Mouse (Mus musculus) heart, embryonic 11.5 days (tissue): ENCODE data around the gene Ccdc60. TPM values are rescaled to one million over a fixed set of nuclear protein-coding genes. Genes with fewer than 3 reads are reported as not detected.
"Not testable (repeated sequence)": the region's sequence is repeated elsewhere in the genome, so short reads cannot be mapped to it uniquely, and the experiment has no call there.

ENCODE experiments used
- ATAC-seq: fragments of 200-750 bp; cut with Nextera tagmentation; replicated peaks from 2 replicates; pipeline ENCODE4 v1.8.0; 2017; ENCODE audit warnings: moderate library complexity; ENCODE audit not compliant: insufficient number of reproducible peaks, low FRiP score, low TSS enrichment
- H3K27ac ChIP-seq: fragments of 300-500 bp; sonication (generic); 2 replicates; pipeline ENCODE4 v1.5.1; 2014; ENCODE audit warnings: mild to moderate bottlenecking, low read depth, low read length
- H3K27me3 ChIP-seq: fragments of 300-500 bp; sonication (generic); 2 replicates; pipeline ENCODE4 v1.6.1; 2014; ENCODE audit warnings: mild to moderate bottlenecking, low read length, mixed read lengths; ENCODE audit not compliant: control insufficient read depth, insufficient read depth
- H3K36me3 ChIP-seq: fragments of 300-500 bp; sonication (generic); 2 replicates; pipeline ENCODE4 v1.6.1; 2014; ENCODE audit warnings: mild to moderate bottlenecking, low read length, moderate library complexity, mixed read lengths; ENCODE audit not compliant: control insufficient read depth, insufficient read depth
- H3K4me1 ChIP-seq: fragments of 300-500 bp; sonication (generic); 2 replicates; pipeline ENCODE4 v1.6.1; 2014; ENCODE audit warnings: low read length; ENCODE audit not compliant: control insufficient read depth, insufficient read depth
- H3K4me2 ChIP-seq: fragments of 300-500 bp; sonication (generic); 2 replicates; pipeline ENCODE4 v1.6.1; 2014; ENCODE audit warnings: mild to moderate bottlenecking, moderate library complexity
- H3K4me3 ChIP-seq: fragments of 300-500 bp; sonication (generic); 2 replicates; pipeline ENCODE4 v1.5.1; 2014; ENCODE audit warnings: low read depth, low read length
- H3K9ac ChIP-seq: fragments of 300-500 bp; sonication (generic); 2 replicates; pipeline ENCODE4 v1.6.1; 2014; ENCODE audit warnings: mild to moderate bottlenecking, low read depth, low read length, moderate library complexity
- H3K9me3 ChIP-seq: fragments of 300-500 bp; sonication (generic); replicated peaks from 2 replicates; pipeline ENCODE4 v1.6.1; 2016; ENCODE audit warnings: low read length; ENCODE audit not compliant: control insufficient read depth
- WGBS: fragments of 180-500 bp; shearing (Covaris S2); extraction: QIAGEN DNeasy Blood & Tissue Kit; methylation state at CpG from one replicate; pipeline ENCODE4 v1.1.7; 2014; ENCODE audit not compliant: insufficient replicate concordance; 5-methylcytosine and 5-hydroxymethylcytosine counted together
- polyA plus RNA-seq: library from polyadenylated mRNA; unstranded; fragments of >200 nt; fragmentation: Nextera tagmentation; extraction: Ambion mirVana; gene quantifications from 2 replicates; pipeline ENCODE4 v1.2.1, GENCODE M21; 2014

Gene Ccdc60
- polyA plus RNA-seq, 1 experiment from 2014 or later = 0.93 TPM

- no peak overlapping the region for H3K4me3 ChIP-seq
- no peak overlapping the region for H3K9ac ChIP-seq
- H3K4me2 ChIP-seq = 0 out of 2 replicates have a peak overlapping the region, but pooled peaks have one; percentile 12
- ATAC-seq = peak; percentile 64
- 23% methylated on average over 6 of the region's 6 CpGs for WGBS
- H3K4me1 ChIP-seq = peaks cover 3% of the 10 kb centered on the region; the same call in 1 of the 2 replicates
- H3K9me3 ChIP-seq = no peaks in the 10 kb centered on the region
- H3K27me3 ChIP-seq = no peaks in the 10 kb centered on the region
- H3K36me3 ChIP-seq = no peaks in the 10 kb centered on the region
- H3K27ac ChIP-seq = peak overlapping the region; percentile 42; the same call in 1 of the 2 replicates
Measured at GRCm38 (mm10) chr5:116309383-116309801, 20.6 kb upstream of the Ccdc60 start.

DNA sequence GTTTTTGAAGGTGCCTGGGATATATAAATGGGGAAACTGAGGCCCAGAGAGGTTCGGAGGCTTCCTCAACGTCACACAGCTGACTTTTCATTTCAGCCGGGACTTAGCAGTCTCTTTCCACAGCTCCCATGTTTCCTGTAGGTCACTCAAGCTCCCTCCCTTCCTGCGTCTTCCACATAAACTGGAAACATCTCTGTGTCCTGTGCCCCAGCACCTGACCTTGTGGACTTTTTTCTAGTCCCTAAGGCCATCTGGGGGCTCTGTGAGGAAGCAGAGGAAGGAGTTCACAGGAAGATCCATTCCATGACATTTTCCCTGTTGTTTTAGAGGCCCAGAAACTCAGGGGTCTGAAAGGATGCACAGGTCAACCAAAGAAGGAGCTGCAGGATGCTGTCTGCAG lies 16.8 kb upstream of the Ccdc60 start:
- no peak for ATAC-seq
- Histone ChIP-seq H3K9ac (no peak overlapping the region), H3K27ac (no peak overlapping the region), H3K4me3 (no peak overlapping the region), H3K36me3 (no peaks in the 10 kb centered on the region), H3K27me3 (no peaks in the 10 kb centered on the region), H3K9me3 (no peaks in the 10 kb centered on the region), H3K4me2 (no peak overlapping the region), H3K4me1 (peaks cover 3% of the 10 kb centered on the region; the same call in 1 of the 2 replicates)
- 77% methylated on average over 4 of the region's 4 CpGs for WGBS

- H3K9ac ChIP-seq, H3K4me1 ChIP-seq, ATAC-seq, H3K36me3 ChIP-seq, H3K27me3 ChIP-seq, H3K4me2 ChIP-seq, H3K27ac ChIP-seq, H3K4me3 ChIP-seq, H3K9me3 ChIP-seq: not testable (repeated sequence)
Measured at GRCm38 (mm10) chr5:116305146-116305545, 16.4 kb upstream of the Ccdc60 start.

GRCm38 (mm10) chr5:116300984-116301383 lies 12.2 kb upstream of the Ccdc60 start:
- H3K27ac ChIP-seq = no peak overlapping the region
- 51% methylated on average over 9 of the region's 9 CpGs for WGBS
- H3K4me2 ChIP-seq = no peak overlapping the region
- no peaks in the 10 kb centered on the region for H3K27me3 ChIP-seq
- no peaks in the 10 kb centered on the region for H3K36me3 ChIP-seq
- H3K9me3 ChIP-seq = peaks cover 2% of the 10 kb centered on the region; the same call in 1 of the 2 replicates
- no peak for ATAC-seq
- no peak overlapping the region for H3K9ac ChIP-seq
- H3K4me1 ChIP-seq = no peaks in the 10 kb centered on the region
- H3K4me3 ChIP-seq = no peak overlapping the region

DNA sequence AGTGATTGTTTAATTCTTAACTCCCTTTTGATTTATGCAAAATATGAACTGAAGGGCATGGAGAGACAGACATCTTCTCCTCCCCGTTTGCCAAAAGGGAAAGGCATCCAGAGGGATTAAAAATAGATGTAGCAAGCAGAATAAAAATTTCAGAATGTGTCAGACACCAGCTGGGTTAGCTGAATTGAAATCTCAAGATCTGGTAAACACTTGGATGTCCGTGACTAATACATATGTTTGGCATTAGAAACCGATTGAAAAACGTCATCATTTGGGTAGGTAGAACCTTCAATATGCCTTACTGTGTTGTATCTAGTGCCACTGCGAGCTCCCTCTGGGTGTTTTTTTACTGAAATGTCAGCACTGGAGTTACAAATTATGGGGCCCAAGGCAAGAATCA lies 4.7 kb upstream of the Ccdc60 start:
- H3K4me2 ChIP-seq = no peak overlapping the region
- H3K4me3 ChIP-seq = no peak overlapping the region
- ATAC-seq = no peak
- peaks cover 4% of the 10 kb centered on the region; the same call in 1 of the 2 replicates for H3K9me3 ChIP-seq
- no peak overlapping the region for H3K27ac ChIP-seq
- H3K9ac ChIP-seq = no peak overlapping the region
- H3K4me1 ChIP-seq = peaks cover 4% of the 10 kb centered on the region; the same call in 1 of the 2 replicates
- no peaks in the 10 kb centered on the region for H3K27me3 ChIP-seq
- WGBS = 80% methylated on average over 5 of the region's 5 CpGs
- no peaks in the 10 kb centered on the region for H3K36me3 ChIP-seq

DNA sequence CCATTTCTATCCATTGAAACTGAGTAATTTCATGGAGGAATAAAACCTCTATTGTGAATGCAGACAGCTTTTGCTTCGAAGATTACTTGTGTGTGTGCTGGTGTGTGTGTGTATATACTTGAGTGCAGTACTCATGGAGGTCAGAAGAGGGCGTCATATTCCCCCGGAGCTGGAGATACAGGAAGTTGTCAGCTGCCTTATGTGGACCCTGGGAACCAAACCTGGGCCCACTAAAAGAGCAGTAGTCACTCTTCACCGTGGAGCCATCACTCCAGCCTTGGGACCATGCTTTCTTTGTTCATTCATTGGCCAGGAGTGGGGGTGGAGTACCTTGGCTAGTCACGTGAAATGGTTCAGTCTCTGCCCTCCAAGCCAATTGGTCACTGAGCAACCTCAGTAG lies 1.8 kb upstream of the Ccdc60 start:
- no peak for ATAC-seq
- H3K27ac ChIP-seq = no peak overlapping the region
- WGBS = 84% methylated on average over 5 of the region's 5 CpGs

DNA sequence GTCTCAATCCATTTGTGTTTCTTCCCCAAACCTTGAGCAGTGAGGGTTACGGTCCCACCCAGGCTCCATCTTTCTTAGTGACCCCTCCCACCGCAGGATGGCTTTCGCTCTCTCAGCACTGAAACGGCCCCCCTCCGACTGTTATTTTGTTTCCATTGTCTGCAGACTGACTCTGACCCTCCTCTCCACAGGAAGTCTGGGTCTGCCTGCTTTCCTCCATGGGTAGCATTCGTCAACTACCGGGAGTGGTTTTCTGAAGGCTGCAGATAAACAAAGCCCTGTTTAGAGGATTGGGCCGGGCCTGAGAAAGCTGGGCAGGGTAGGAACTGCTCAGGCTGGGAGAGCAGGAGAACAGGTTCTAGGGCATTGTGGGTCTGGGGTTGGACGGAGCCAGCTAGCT lies 1.1 kb upstream of the Ccdc60 start:
- Histone ChIP-seq H3K4me2 (peak overlapping the region; percentile 64), H3K4me3 (peak overlapping the region; percentile 32), H3K27ac (peak overlapping the region; percentile 15; the same call in 1 of the 2 replicates), H3K9ac (0 out of 2 replicates have a peak overlapping the region, but pooled peaks have one; percentile 16), H3K4me1 (peaks cover 4% of the 10 kb centered on the region; the same call in 1 of the 2 replicates), H3K9me3 (no peaks in the 10 kb centered on the region), H3K27me3 (no peaks in the 10 kb centered on the region), H3K36me3 (no peaks in the 10 kb centered on the region)
- 0 out of 2 replicates have a peak, but pooled peaks have one; percentile 42 for ATAC-seq
- WGBS = 10% methylated on average over 9 of the region's 9 CpGs

More for the DNA sequence above, 1.8 kb upstream of the Ccdc60 start:
- no peak overlapping the region for H3K4me3 ChIP-seq
- peaks cover 4% of the 10 kb centered on the region; the same call in 1 of the 2 replicates for H3K4me1 ChIP-seq
- H3K9ac ChIP-seq = no peak overlapping the region
- H3K9me3 ChIP-seq = no peaks in the 10 kb centered on the region
- H3K36me3 ChIP-seq = no peaks in the 10 kb centered on the region
- no peak overlapping the region for H3K4me2 ChIP-seq
- no peaks in the 10 kb centered on the region for H3K27me3 ChIP-seq

DNA sequence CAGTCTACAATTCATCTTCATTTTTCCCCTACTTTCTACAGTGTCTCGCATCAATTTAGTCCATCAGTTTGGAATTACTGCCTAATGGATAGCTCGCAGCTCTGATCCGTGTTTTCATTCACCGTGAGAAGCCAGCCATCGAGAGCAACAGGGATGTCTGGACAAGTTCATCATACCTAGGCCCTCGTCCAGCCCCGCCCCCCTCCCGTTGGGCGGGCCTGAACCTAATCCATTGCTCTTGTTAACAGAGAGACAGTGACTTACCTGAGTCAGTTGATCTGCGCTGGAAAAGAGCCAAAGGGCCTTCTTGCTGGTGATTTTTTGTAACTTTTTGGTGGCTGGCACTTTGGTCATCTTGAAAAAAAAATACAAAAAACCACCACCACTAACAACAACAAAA lies 602 bp downstream of the Ccdc60 start:
- H3K9me3 ChIP-seq = no peaks in the 10 kb centered on the region
- no peaks in the 10 kb centered on the region for H3K36me3 ChIP-seq
- no peak overlapping the region for H3K27ac ChIP-seq
- H3K4me3 ChIP-seq = no peak overlapping the region
- no peak for ATAC-seq
- H3K4me1 ChIP-seq = peaks cover 4% of the 10 kb centered on the region; the same call in 1 of the 2 replicates
- WGBS = 44% methylated on average over 10 of the region's 10 CpGs
- H3K4me2 ChIP-seq = no peak overlapping the region
- H3K9ac ChIP-seq = no peak overlapping the region
- H3K27me3 ChIP-seq = no peaks in the 10 kb centered on the region

DNA sequence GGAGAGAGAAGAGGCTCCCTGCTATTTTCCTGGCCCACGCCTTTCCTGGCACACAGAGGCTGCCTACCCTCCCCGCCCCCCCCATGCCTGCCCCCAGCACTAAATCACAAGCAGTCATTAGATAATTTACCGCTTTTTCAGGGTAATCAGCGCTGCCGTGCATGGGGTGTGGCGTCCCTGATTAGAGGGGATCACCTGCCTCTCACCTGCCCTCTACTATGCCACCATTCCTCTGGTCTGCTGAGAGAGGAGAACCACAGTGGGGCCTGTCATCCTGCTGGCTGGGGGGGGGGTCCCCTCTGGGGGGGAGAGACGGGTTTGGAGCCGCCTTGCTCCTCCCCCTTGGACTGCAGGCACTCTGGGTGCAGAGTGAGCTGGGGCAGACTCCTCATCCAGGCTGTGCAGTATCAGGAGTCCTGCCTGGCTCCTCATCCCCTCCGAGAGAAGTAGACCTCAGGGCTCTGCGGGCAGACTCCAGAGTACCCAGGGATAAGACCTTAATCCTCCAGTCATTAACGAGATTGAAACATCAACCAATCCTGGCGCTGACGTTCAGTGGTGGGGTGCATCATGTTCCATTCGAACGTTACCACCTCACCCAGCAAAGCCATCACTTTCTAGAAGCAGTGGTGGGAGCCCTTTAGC lies 3.1 kb downstream of the Ccdc60 start:
- no peaks in the 10 kb centered on the region for H3K36me3 ChIP-seq
- H3K4me1 ChIP-seq = peaks cover 4% of the 10 kb centered on the region; the same call in 1 of the 2 replicates
- ATAC-seq = no peak
- H3K4me2 ChIP-seq = no peak overlapping the region
- H3K9ac ChIP-seq = no peak overlapping the region
- no peaks in the 10 kb centered on the region for H3K27me3 ChIP-seq
- 33% methylated on average over 15 of the region's 15 CpGs for WGBS
- no peak overlapping the region for H3K4me3 ChIP-seq
- H3K27ac ChIP-seq = no peak overlapping the region
- H3K9me3 ChIP-seq = no peaks in the 10 kb centered on the region
